Mouse (Mus musculus) heart, postnatal 14 days (tissue): ENCODE measurements at regions not wholly inside any gene's neighbourhood (a gene's known extent, or its start where the extent isn't known, plus 50 kb on each side); places are given as distances from the start of the nearest gene placed in this dataset.
A peak's percentile ranks its signal among the peaks of the same experiment; 100 is the strongest.

Experiments used
- DNase-seq, 2 experiments: peaks; one replicate each; pipeline ENCODE4 v3.0.0; 2021 to 2022
- intact Hi-C: fragments of 180-260 bp; cut with DNase I; formaldehyde crosslinking; loops from one replicate; pipeline ENCODE4 v1.15.1; 2025

- intact Hi-C loops, result no loop called here
- no peak for DNase-seq
Observed at GRCm38 (mm10) chr5:125843259-125843658, 311.7 kb downstream of the Tmem132b start.

GRCm38 (mm10) chr5:125849722-125850121 lies 318.1 kb downstream of the Tmem132b start:
- intact Hi-C loops, result no loop called here
- DNase-seq, result no peak

- DNase-seq, result no peak
- intact Hi-C loops, result no loop called here
Observed at GRCm38 (mm10) chr5:125876296-125876695, 344.7 kb downstream of the Tmem132b start.

GRCm38 (mm10) chr5:125888840-125889239 lies 357.3 kb downstream of the Tmem132b start:
- no peak for DNase-seq
- intact Hi-C loops, result no loop called here

- DNase-seq, result no peak
- intact Hi-C loops, result no loop called here
Observed at GRCm38 (mm10) chr5:125893864-125894263, 362.3 kb downstream of the Tmem132b start.

- intact Hi-C loops, result no loop called here
- DNase-seq, result no peak
Observed at GRCm38 (mm10) chr5:125902038-125902437, 370.5 kb downstream of the Tmem132b start.

GRCm38 (mm10) chr5:125904426-125904825 lies 372.9 kb downstream of the Tmem132b start:
- no peak for DNase-seq
- intact Hi-C loops, result no loop called here

GRCm38 (mm10) chr5:125907332-125907731 lies 375.8 kb downstream of the Tmem132b start:
- no peak for DNase-seq
- intact Hi-C loops, result no loop called here

GRCm38 (mm10) chr5:125907909-125908308 lies 376.3 kb downstream of the Tmem132b start:
- DNase-seq, result no peak
- intact Hi-C loops, result no loop called here

- DNase-seq, result no peak
- intact Hi-C loops, result no loop called here
Observed at GRCm38 (mm10) chr5:125915857-125916256, 384.3 kb downstream of the Tmem132b start.

- intact Hi-C loops, result no loop called here
- no peak for DNase-seq
Observed at GRCm38 (mm10) chr5:125920965-125921364, 389.4 kb downstream of the Tmem132b start.

- no peak for DNase-seq
- intact Hi-C loops, result no loop called here
Observed at GRCm38 (mm10) chr5:125925856-125926497, 394.4 kb downstream of the Tmem132b start.

- intact Hi-C loops, result no loop called here
- no peak for DNase-seq
Observed at GRCm38 (mm10) chr5:125931502-125931901, 399.9 kb downstream of the Tmem132b start.

- intact Hi-C loops, result no loop called here
- no peak for DNase-seq
Observed at GRCm38 (mm10) chr5:125939416-125939815, 407.8 kb downstream of the Tmem132b start.

GRCm38 (mm10) chr5:125946729-125947128 lies 415.2 kb downstream of the Tmem132b start:
- intact Hi-C loops, result no loop called here
- DNase-seq, result no peak

GRCm38 (mm10) chr5:125951641-125952040 lies 420.1 kb downstream of the Tmem132b start:
- intact Hi-C loops, result no loop called here
- no peak for DNase-seq

GRCm38 (mm10) chr5:125964039-125964438 lies 432.5 kb downstream of the Tmem132b start:
- intact Hi-C loops, result loop anchor here (2.0 kb wide), 1 partner anchor 435 kb away; no protein-coding TSS in a partner anchor

GRCm38 (mm10) chr5:125968151-125968550 lies 436.6 kb downstream of the Tmem132b start:
- no peak for DNase-seq
- intact Hi-C loops, result no loop called here

More at GRCm38 (mm10) chr5:125964039-125964438, 432.5 kb downstream of the Tmem132b start:
- peak in 1 of 2 experiments; percentile 19 for DNase-seq

- intact Hi-C loops, result no loop called here
- no peak for DNase-seq
Observed at GRCm38 (mm10) chr5:125974035-125974434, 442.5 kb downstream of the Tmem132b start.

- intact Hi-C loops, result no loop called here
- DNase-seq, result no peak
Observed at GRCm38 (mm10) chr5:125979801-125980200, 448.2 kb downstream of the Tmem132b start.

GRCm38 (mm10) chr5:125985356-125985755 lies 453.8 kb downstream of the Tmem132b start:
- DNase-seq, result no peak
- intact Hi-C loops, result no loop called here

- no peak for DNase-seq
- intact Hi-C loops, result no loop called here
Observed at GRCm38 (mm10) chr5:125997173-125997572, 465.6 kb downstream of the Tmem132b start.

GRCm38 (mm10) chr5:126007871-126008270 lies 476.3 kb downstream of the Tmem132b start:
- no peak for DNase-seq
- intact Hi-C loops, result no loop called here
